Comparison of ENCODE assay signal across 22 mouse cellular contexts in genomic region chr2:49789078-49789477, GRCm38 (mm10). TPM values are rescaled to one million over a fixed set of nuclear protein-coding genes. Genes with fewer than 3 reads are reported as not detected.
DNase-seq lines count a peak whose midpoint lies in the region; ATAC-seq and TF ChIP-seq lines count a peak whose summit lies in the region.
"Had no signal": no experiment of that assay in that cellular context is flagged by ENCODE, and none has a peak within 500 bp of the region (broad histone marks: within the 10 kb centered on the region; RNA-seq: fewer than 3 reads in every experiment).

No protein-coding gene starts in this region.

- dilution Hi-C loops in CH12.LX (cut with MboI; ENCODE audit: extremely low pct_ligation_motif_present, extremely low pct_unique_long_range_greater_than_20kb, low sequenced_read_pairs), result no loop called here

- H3K4me3 ChIP-seq in heart, embryonic 13.5 days, result no peak overlapping the region
- H3K4me3 ChIP-seq in kidney, embryonic 15.5 days (replicated peaks), result no peak overlapping the region
- H3K4me3 ChIP-seq in CH12.LX (replicated peaks in 1 of 3; ENCODE audit: low read depth in 2 of 3, low read length in 2 of 3, poor library complexity in 1 of 3), result no peak overlapping the region
- H3K4me3 ChIP-seq: liver, embryonic 12.5 days had no signal

- no peak overlapping the region for H3K9ac ChIP-seq in heart, embryonic 13.5 days
- H3K9ac ChIP-seq in kidney, embryonic 15.5 days, result no peak overlapping the region
- no peak overlapping the region for H3K9ac ChIP-seq in CH12.LX (ENCODE audit: insufficient read depth, low read depth)
- H3K9ac ChIP-seq: embryonic facial prominence, embryonic 13.5 days; liver, embryonic 12.5 days had no signal

- H3K79me2 ChIP-seq in CH12.LX (replicated peaks; ENCODE audit: control insufficient read depth, extremely low read depth, insufficient read depth, poor library complexity, severe bottlenecking), result no peaks in the 10 kb centered on the region

- DNase-seq in heart, adult 8-10 months (ENCODE audit: low spot score), result no peak
- DNase-seq in kidney, adult 11 months, result no peak
- DNase-seq in CH12.LX (ENCODE audit: extremely low read depth), result peak; percentile 27
- peak; percentile 55 for DNase-seq in retina, postnatal 7 days (ENCODE audit: low read depth, low spot score)
- DNase-seq in layer of hippocampus, postnatal 25 days (ENCODE audit: extremely low spot score in 1 of 2, low spot score in 1 of 2), result no peak
- DNase-seq: adrenal gland, adult 8-10 months; cerebellum, adult 11-12 months; cerebellum, postnatal 14 days; gastrocnemius, postnatal 10 days; lung, adult 18-20 months; lung, postnatal 14 days had no signal

- no peak for TF ChIP-seq POLR2A in CH12.LX (IDR thresholded peaks at IDR 0.05; ENCODE audit: low read depth, low read length)

- no peak for TF ChIP-seq CTCF in CH12.LX (conservative IDR thresholded peaks at IDR 0.05 in 1 of 2, IDR thresholded peaks at IDR 0.05 in 1 of 2; ENCODE audit: low read depth in 2 of 2, low read length in 2 of 2)

- WGBS in heart, embryonic 13.5 days, result 30% methylated on average over 6 of the region's 6 CpGs
- WGBS in kidney, embryonic 15.5 days, result 61% methylated on average over 6 of the region's 6 CpGs

- in situ Hi-C loops in CH12.LX (cut with MboI; ENCODE audit: low pct_ligation_motif_present, low pct_unique_long_range_greater_than_20kb, low sequenced_read_pairs), result no loop called here

- H3K4me2 ChIP-seq in heart, embryonic 13.5 days, result peak overlapping the region; percentile 99
- peak overlapping the region; percentile 95; the same call in 1 of the 2 replicates for H3K4me2 ChIP-seq in kidney, embryonic 15.5 days
- peak overlapping the region; percentile 38 for H3K4me2 ChIP-seq in CH12.LX (ENCODE audit: insufficient read depth, low read depth, poor library complexity, severe bottlenecking)
- H3K4me2 ChIP-seq: liver, embryonic 12.5 days; midbrain, embryonic 11.5 days had no signal

- ATAC-seq in heart, embryonic 13.5 days (ENCODE audit: extremely low read depth, insufficient number of reproducible peaks, low FRiP score, low TSS enrichment), result no peak
- no peak for ATAC-seq in kidney, embryonic 15.5 days (replicated peaks; ENCODE audit: low FRiP score)
- ATAC-seq in monocyte, adult 5-6 weeks (replicated peaks; ENCODE audit: insufficient number of reproducible peaks, low FRiP score, low TSS enrichment, poor library complexity, severe bottlenecking), result no peak
- ATAC-seq: activated CD4-positive, CD25-positive, alpha-beta regulatory T cell, adult 4 months; forebrain, embryonic 14.5 days; intestine, postnatal 0 days; liver, embryonic 12.5 days had no signal

- H3K36me3 ChIP-seq in heart, embryonic 13.5 days, result no peaks in the 10 kb centered on the region
- no peaks in the 10 kb centered on the region for H3K36me3 ChIP-seq in kidney, embryonic 15.5 days
- no peaks in the 10 kb centered on the region for H3K36me3 ChIP-seq in CH12.LX (replicated peaks in 1 of 2; ENCODE audit: control insufficient read depth in 1 of 2, insufficient read depth in 1 of 2, low read length in 1 of 2)
- H3K36me3 ChIP-seq: embryonic facial prominence, embryonic 13.5 days; hindbrain, embryonic 10.5 days; liver, embryonic 12.5 days had no signal

- peak; percentile 25; the same call in 1 of the 2 replicates for TF ChIP-seq EP300 in CH12.LX (IDR thresholded peaks at IDR 0.05; ENCODE audit: low read length)

- H3K27me3 ChIP-seq in heart, embryonic 13.5 days (replicated peaks), result peaks cover 52% of the 10 kb centered on the region
- H3K27me3 ChIP-seq in kidney, embryonic 15.5 days, result peaks cover 52% of the 10 kb centered on the region
- H3K27me3 ChIP-seq in CH12.LX (replicated peaks), result no peaks in the 10 kb centered on the region

- no peak for TF ChIP-seq RAD21 in CH12.LX (IDR thresholded peaks at IDR 0.05; ENCODE audit: low read depth, low read length)

- H3K9me3 ChIP-seq in heart, embryonic 13.5 days, result no peaks in the 10 kb centered on the region
- H3K9me3 ChIP-seq in kidney, embryonic 15.5 days (replicated peaks), result no peaks in the 10 kb centered on the region
- peaks cover 10% of the 10 kb centered on the region for H3K9me3 ChIP-seq in CH12.LX (replicated peaks; ENCODE audit: low read length)
- H3K9me3 ChIP-seq: embryonic facial prominence, embryonic 13.5 days; hindbrain, embryonic 10.5 days; liver, embryonic 12.5 days had no signal

- peak overlapping the region; percentile 31 for H3K27ac ChIP-seq in heart, embryonic 13.5 days (replicated peaks)
- H3K27ac ChIP-seq in kidney, embryonic 15.5 days, result no peak overlapping the region
- H3K27ac ChIP-seq in CH12.LX (ENCODE audit: insufficient read depth, low read depth), result no peak overlapping the region
- H3K27ac ChIP-seq: embryonic facial prominence, embryonic 13.5 days; hindbrain, embryonic 10.5 days; kidney, postnatal 0 days; liver, embryonic 12.5 days had no signal

- H3K4me1 ChIP-seq in heart, embryonic 13.5 days, result peaks cover 28% of the 10 kb centered on the region
- H3K4me1 ChIP-seq in kidney, embryonic 15.5 days, result peaks cover 23% of the 10 kb centered on the region
- H3K4me1 ChIP-seq in CH12.LX (ENCODE audit: control insufficient read depth in 1 of 2, insufficient read depth in 2 of 2), result peaks cover 3 to 15% of the 10 kb centered on the region in 2 experiments
- H3K4me1 ChIP-seq: liver, embryonic 12.5 days had no signal

TF ChIP-seq in CH12.LX, 34 proteins besides CTCF, POLR2A, EP300 and RAD21:
- TF ChIP-seq IRF4 (IDR thresholded peaks at IDR 0.05; ENCODE audit: low read depth, low read length) (peak; percentile 69), SIN3A (IDR thresholded peaks at IDR 0.05; ENCODE audit: low read length) (0 out of 2 replicates have a peak, but pooled peaks have one; percentile 25), JUND (conservative IDR thresholded peaks at IDR 0.05; ENCODE audit: low read depth, low read length) (0 out of 2 replicates have a peak, but pooled peaks have one; percentile 22), CHD1 (IDR thresholded peaks at IDR 0.05; ENCODE audit: low read depth, low read length) (0 out of 2 replicates have a peak, but pooled peaks have one; percentile 51), HCFC1 (IDR thresholded peaks at IDR 0.05; ENCODE audit: low read depth, low read length) (no peak), MAX (IDR thresholded peaks at IDR 0.05; ENCODE audit: low read length) (no peak), MYC (IDR thresholded peaks at IDR 0.05; ENCODE audit: low read depth, low read length) (0 out of 2 replicates have a peak, but pooled peaks have one; percentile 35), MEF2A (IDR thresholded peaks at IDR 0.05; ENCODE audit: borderline replicate concordance, low read depth, low read length) (peak; percentile 82; the same call in 1 of the 2 replicates)

RNA-seq across cellular contexts. Expression of gene Lypd6b, which starts 1.6 kb away (rescaled TPM):
- 2.5 and 3.1 TPM in 2 replicates for polyA plus RNA-seq in heart, embryonic 13.5 days (2015; fragmentation: Nextera tagmentation; extraction: Ambion mirVana)
- under 1 TPM in 2 of 4 experiments, not detected in 2; 0.11 to 0.12 TPM for total RNA-seq in heart, adult 8-10 months (2022)
- 10.0 and 11.6 TPM in 2 replicates for polyA plus RNA-seq in kidney, embryonic 15.5 days (2015; fragmentation: Nextera tagmentation; extraction: Ambion mirVana)
- 0.50 and 1.4 TPM in 2 replicates for total RNA-seq in CH12.LX (2012; rRNA removed)
- total RNA-seq in CH12.LX (2014; rRNA removed), result 0.09 and 0.15 TPM in 2 replicates
- polyA plus RNA-seq in CH12.LX (2012; ENCODE audit: insufficient read length, low read depth), result not detected in 2 replicates
- 1 to 10 TPM; 4.2 to 4.3 TPM for total RNA-seq in layer of hippocampus, postnatal 25 days (2021)
- 0.68 to 1.5 TPM in 2 of 3 replicates, not detected in the other for total RNA-seq in monocyte, adult 5-6 weeks (2017)

Comparison
In these comparisons a context has a peak if more than half of its experiments do, and no peak if none do; other contexts are left out.
1. H3K4me2 ChIP-seq: peak in every context shown above with its lines; median percentile 99 in heart, embryonic 13.5 days; 95 in kidney, embryonic 15.5 days; 38 in CH12.LX.
2. DNase-seq: peak in CH12.LX (single experiment) and retina, postnatal 7 days (single experiment); none in heart, adult 8-10 months (single experiment), kidney, adult 11 months (single experiment) and layer of hippocampus, postnatal 25 days (0 of 2).